Mouse (Mus musculus) megakaryocyte-erythroid progenitor cell, adult 5-6 weeks (primary cell): ENCODE measurements around the gene Gm42669. TPM values are rescaled to one million over a fixed set of nuclear protein-coding genes. Genes with fewer than 3 reads are reported as not detected.

ENCODE experiments used
- ATAC-seq: replicated peaks from 2 replicates; pipeline ENCODE4 v1.8.0; 2016; ENCODE audit warnings: mild to moderate bottlenecking, inconsistent platforms; ENCODE audit not compliant: severe bottlenecking, poor library complexity, low FRiP score, low TSS enrichment
- total RNA-seq, 2 experiments: library from RNA; stranded (forward) in 1 of 2; stranded (reverse) in 1 of 2; fragments of 200-1000, 215-1000 nt in 1 of 2; fragments of >200 nt in 1 of 2; fragmentation: Nextera tagmentation in 1 of 2; gene quantifications; 2 replicates each; pipeline ENCODE4 v1.2.3; 2014 to 2017

The Gm42669 gene
- total RNA-seq, 2 experiments from 2014 or later = 0.94 to 1.3 TPM

- no peak for ATAC-seq
Observed at GRCm38 (mm10) chr5:107516087-107516486, 8.7 kb downstream of the Gm42669 start.

DNA sequence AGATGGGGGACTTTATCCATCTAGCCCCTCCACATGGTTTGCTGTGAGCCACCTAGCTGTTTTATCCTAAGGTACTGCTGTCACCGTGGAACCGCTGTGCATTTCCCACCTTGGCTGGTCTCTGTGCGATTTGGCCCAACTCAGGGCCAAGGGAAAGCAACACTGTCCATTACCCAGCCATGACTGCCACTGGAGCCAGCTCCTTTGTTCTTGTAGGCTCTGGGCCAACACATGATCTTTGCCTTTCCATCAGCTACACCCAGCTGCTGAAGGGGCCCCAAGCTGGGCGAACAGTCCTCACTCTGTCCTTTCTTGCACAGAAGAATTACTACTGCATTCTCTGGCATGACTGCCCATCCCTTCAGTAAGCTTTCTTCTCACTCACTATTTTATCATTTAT lies 11.2 kb downstream of the Gm42669 start:
- ATAC-seq = no peak

DNA sequence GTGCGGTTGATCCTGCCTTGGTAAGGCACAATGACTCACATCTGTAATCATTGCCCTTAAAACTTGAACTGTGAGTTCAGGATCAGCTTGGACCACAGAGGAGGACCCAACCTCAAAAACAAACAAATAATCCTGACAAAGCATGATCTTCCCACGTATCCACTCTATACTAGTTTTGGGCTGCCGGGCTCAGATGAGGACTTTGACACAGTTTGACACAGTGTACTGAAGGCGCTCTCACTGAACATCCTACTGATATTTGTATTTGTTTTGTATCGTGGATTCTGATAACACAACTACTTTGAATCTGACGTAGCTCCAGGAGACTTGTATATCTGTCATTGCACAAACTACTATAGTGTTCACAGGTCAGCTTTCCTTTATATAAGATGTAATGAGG lies 14.0 kb downstream of the Gm42669 start:
- no peak for ATAC-seq

DNA sequence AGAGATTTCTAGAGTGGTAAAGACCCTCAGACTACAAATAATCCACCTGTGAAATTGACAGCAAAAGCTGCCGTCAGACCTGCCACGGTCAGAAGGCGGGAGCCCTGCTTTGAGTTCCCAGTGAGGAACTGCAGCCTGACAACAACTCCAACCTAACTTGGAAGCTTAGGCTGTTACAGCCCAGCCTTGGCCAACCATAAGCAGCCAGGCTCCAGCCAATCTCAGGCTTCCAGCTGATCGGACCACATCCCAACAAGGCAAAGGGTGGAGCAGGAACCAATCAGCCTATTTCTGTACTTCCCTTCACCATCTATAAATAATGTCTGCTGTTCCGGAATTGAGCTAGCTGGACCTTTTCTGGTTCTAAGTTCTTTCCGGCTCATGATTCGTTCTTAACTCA lies 14.5 kb downstream of the Gm42669 start:
- no peak for ATAC-seq

GRCm38 (mm10) chr5:107524281-107524680 lies 16.9 kb downstream of the Gm42669 start:
- no peak for ATAC-seq

- ATAC-seq = no peak
Observed at GRCm38 (mm10) chr5:107528856-107529255, 21.4 kb downstream of the Gm42669 start.

DNA sequence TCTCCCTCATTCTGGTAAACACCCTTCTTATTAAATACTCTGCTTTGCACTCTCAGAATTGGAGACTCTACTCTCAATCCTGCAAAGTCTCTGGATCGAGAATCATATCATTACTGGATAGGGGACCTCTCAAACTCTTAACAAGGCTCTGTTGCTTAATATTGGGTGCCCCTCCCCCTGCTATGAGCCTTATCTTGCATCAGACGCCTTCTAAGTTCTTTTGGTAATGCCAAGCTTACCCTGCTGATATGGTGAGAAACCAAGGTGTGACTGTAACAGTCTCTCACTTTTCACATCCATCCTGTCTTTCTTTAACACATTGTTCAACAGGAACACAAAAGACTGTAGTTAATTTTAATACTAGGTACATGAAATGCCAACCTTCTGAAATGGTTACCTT lies 26.2 kb downstream of the Gm42669 start:
- ATAC-seq = peak; percentile 52

- no peak for ATAC-seq
Observed at GRCm38 (mm10) chr5:107534581-107534980, 27.2 kb downstream of the Gm42669 start, which contains the start of gene 1700028K03Rik. 1700028K03Rik (plus strand) TSS chr5:107534709.

DNA sequence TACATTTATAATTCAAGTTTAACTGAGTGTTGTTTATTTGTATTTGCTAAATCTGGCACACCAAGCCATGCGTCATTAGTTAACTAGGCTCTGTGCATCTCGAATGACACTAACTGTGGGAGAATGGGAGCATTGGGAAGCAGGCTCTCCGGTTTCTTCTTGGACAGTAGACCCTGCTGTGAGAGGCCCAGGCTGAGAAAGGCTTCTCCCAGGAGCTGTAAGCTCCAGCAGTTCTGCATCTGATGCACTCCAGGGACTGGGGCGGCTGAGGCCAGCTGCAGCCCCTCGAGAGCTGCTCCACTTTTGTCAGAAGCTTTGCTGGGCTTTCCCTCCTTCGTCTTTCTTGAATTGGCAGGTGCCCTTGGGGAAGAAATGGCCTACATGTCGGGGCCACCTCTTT lies 34.3 kb downstream of the Gm42669 start:
- ATAC-seq = no peak

DNA sequence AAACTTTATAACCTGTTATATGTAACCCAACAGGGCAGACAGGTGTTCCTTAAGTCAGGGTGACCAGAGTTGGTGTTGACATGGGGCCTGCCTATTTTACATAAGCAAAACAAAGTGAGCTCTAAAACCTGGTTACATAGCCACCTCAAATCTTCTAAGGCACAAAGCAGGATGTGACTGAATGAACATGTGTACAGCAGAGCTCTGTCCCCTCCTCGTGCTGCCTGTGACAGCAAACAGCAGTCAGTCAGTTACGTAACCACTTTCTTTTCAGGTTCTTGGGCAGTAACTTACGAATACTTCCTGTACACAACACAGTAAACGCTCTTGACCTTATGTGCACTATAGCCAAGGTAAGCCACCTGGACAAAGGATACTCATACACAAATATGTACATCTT lies 38.5 kb downstream of the Gm42669 start:
- ATAC-seq = no peak

GRCm38 (mm10) chr5:107547955-107548354 lies 40.5 kb downstream of the Gm42669 start:
- ATAC-seq = peak; percentile 96

DNA sequence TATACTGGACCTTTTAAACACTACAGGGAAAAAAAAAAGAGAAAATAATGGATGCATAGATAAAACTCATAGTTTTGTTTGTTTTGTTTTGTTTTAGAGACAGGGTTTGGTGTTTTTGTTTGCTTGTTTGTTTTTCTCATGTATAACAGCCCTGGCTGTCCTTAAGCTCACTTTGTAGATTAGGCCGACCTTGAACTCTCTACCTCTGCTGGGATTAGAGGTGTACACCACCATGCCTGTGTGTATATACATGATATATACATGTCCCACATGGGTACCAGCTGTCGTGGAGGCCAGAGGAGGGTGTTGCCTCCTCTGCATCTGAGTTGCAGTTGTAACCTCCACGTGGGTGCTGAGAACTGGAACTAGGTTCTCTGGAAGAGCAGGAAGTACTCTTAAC lies 41.0 kb downstream of the Gm42669 start:
- 0 out of 2 replicates have a peak, but pooled peaks have one; percentile 40 for ATAC-seq

GRCm38 (mm10) chr5:107554336-107554735 lies 46.9 kb downstream of the Gm42669 start:
- no peak for ATAC-seq

GRCm38 (mm10) chr5:107556969-107557368 lies 49.5 kb downstream of the Gm42669 start:
- ATAC-seq = no peak

DNA sequence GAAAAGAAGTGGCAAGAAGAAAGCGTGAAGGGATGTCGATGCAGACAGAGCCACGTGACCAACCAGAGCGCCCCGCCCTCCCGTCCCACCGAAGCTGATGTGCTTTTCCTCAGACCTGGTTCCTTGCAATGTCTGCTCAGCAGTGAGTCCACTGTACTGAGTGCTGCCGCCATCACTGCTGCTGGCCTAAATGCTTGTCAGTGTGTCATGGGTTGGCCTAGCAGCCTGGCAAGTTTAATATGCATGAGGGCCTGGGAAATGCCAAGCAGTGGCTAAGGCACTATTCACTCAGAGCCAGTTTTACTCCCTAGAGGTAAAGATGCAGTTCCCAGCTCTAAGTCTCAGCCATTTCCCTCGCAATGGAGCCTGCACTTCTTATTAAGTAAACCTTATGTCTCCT lies 61.7 kb downstream of the Gm42669 start:
- no peak for ATAC-seq

GRCm38 (mm10) chr5:107597301-107598077 lies 90.1 kb downstream of the Gm42669 start, which contains the start of the genes Rpap2 and Glmn:
Rpap2 (plus strand) TSS chr5:107597373.
Glmn (minus strand) TSS chr5:107597888.
- ATAC-seq = peak; percentile 93

DNA sequence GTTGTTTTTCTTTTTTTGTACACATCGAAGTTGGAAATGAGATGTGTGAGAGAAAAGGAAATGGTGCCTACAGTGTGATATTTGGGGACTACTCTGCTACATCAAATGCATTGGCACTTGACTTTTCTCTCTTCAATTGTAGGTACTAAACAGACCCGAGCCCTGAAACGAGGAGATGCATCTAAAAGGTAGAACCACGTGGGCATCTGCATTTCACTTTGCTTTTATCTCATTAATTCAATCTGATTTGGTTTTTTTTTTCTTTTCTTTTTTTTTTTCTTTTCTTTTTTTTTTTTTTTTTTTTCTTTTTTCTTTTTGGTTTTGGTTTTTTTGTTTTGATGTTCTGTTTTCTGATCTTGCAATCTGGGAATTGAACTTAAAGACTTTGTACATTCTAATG lies 91.0 kb downstream of the Gm42669 start:
- no peak for ATAC-seq

GRCm38 (mm10) chr5:107611224-107611623 lies 103.8 kb downstream of the Gm42669 start:
- peak; percentile 77; the same call in 1 of the 2 replicates for ATAC-seq

DNA sequence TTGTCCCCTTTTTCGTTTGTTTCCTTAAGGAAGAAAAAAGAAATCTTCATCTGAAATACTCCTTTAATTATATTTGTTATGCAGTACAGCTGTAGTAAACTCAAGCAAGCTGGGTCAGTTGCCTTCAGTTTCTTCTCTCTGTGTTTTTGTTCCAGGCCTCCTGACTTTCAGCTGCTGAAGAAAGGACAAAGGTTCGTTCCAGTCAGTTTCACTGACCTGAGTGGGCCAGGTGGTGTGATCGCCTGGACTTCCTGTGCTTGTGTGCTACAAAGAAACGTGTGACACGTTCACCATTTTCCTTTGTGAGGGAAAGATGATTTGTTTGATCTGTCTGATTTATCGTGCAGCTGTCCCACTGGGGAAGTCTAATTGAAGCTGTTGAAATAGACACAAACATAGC lies 110.6 kb downstream of the Gm42669 start:
- ATAC-seq = no peak

- peak; percentile 85 for ATAC-seq
Observed at GRCm38 (mm10) chr5:107621327-107621726, 113.9 kb downstream of the Gm42669 start.
